Mouse (Mus musculus): ENCODE data around the gene Apip.

The Apip gene

DNA sequence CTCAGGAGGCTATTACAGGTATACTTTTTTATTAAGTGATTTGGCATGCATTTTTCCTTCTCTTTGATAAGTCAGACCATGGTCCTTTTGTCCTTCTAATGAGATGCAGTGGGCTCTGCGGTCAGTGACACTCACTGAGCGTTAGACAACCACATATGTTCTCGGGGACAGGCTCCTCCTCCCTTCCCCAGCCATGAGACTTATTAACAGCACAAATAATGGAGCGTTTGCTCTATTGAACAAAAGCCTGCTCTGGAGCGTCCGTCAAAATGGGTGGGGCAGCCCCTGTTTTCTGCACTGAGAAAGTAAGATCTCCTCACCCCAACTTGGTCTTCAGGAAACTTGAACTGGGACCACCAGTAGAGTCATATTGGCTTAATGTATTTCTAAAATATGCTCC, 16.0 kb downstream of the Apip start:
- no peak for DNase-seq (ENCODE audit: low read depth, low spot score)

DNA sequence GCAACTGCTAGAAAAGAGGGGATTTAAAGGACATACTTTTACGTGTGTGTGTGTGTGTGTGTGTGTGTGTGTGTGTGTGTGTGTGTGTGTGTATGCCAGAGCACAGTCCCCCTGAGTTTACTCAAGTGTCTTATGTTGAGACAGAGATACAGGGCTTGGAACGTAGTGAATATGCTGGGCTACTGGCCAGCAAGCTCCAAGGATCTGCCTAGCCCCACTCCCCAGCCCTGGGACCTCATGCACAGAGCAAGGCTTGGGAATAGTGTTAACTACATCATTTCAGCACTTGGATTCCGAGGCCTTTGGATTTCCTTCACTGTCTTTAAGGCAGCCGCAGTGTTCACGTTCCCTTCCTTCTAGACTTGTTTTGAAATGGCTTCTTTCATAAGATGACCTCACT, 29.1 kb downstream of the Apip start:
- DNase-seq (ENCODE audit: low read depth, low spot score): no peak

DNA sequence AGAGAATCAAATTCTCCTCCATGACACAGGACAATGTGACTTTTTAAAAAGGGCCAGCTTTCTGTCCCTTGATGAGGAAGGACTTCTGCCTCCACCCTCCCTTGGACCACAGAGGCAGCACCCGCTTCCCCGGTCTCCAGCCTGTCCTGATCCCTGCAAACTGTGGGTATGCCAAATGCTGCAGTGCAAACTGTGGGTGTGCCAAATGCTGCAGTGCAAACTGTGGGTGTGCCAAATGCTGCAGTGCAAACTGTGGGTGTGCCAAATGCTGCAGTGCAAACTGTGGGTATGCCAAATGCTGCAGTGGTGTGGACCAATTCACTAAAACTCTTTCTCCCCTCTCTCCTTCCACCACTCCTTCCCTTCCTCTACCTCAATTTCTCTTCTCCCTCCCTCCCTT, 32.7 kb downstream of the Apip start:
- no peak for DNase-seq (ENCODE audit: low read depth, low spot score)

DNA sequence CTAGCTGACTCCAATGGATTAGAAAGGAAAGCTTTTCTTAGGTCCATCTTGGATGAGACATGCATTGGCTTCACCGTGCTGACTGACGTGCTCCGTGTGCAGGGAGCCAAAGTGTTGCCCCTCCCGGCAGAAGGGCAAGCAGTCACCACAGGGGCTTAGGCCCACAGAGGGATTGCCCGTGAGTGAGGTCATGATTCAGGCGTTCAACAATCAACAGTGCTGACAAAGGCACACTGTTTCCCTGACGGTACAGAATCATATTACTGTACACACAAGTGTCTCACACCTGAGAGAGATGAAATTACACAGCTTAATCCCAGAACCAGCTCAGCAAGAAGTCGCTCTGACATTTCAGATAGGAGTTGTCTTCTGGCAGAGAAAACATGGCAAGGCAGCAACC, 38.2 kb downstream of the Apip start:
- DNase-seq (ENCODE audit: low read depth, low spot score): no peak

DNA sequence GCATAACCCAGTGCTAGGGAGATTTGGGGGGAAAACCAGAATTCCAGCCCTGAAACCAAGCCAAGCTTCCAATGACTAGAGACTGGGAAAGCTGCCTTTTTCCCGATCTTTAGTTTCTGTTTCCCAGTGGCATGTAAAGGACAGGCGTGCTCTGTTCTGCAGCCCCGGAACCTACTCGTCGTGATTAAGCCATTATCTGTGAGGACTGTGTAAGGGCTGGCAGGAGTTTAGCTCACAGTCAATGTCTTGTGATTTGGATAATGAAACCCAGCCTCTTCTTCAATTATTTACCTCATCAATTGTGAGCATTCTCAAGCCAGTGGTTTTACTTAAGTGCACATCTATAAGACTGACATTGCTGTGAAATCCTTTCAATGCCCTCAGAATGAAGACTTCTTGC, 43.7 kb downstream of the Apip start:
- DNase-seq (ENCODE audit: low read depth, low spot score): no peak

DNA sequence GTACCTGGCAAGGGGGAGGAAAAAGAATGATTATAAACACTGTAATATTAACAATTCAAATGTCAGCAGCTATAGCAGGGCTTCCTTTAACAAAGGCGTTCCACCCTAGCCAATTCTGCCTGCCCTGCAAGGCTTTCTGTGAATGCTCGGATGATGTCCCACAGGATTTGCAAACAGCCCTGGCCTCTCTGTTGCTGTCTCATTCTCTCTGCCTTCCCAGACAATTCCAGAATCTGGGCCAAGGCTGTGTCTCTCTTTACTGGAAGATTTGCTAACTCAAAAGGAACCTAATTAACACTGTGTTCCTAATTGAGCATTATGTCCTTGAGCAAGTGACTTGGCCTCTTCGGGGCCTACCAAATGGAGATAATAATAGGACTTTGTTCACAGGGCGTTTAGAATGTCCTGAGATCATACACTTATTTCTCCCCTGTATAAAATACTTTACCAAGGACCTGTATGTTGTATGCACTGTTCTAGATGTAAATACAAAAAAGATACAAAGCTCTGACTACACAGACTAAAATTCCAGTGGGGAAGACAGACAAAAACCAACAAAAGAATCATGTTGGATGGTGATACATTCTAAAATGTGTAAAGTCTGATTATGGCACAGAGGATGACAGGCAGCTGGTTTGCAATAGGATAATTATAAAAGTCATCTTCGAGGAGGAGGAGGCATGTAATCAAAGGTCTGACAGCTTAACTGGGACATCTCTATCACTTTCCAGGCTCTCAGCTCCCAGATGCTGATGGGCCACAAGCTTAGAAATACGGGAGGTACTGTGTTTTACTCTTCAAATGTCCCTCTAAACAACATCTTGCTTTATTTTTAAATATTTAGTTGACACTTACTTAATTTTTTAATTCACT, 45.1 kb downstream of the Apip start:
- DNase-seq (ENCODE audit: low read depth, low spot score): no peak

DNA sequence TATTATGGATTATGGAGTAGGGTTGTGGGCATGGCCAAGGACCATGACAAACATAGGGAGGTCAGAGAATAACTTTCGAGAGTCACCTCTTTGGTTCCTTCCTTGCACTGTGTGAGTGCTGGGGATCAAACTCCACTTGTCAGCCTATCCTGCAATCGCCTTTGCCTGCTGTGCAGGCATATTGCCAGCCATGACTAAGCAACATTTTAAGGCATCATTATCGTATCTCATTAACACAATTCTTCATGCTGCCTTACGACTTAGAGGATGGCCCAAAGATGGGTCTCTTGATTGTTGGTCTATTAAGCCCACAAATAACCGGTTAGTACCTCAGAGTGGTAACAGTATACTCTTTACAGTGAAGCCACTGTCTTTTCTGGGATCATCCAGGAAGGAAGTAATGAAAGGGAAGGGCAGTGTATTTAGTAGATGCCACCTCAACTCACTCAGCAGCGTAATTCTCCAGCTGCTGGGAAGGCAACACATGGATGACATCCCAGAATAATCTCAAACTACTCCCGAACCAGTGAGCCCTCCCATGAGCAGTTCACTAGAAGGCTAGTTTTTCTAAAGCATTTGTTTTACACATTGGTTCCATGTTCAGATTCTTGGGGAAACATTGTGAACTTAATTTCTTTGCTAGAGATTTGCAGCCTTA, 45.9 kb downstream of the Apip start:
- no peak for DNase-seq (ENCODE audit: low read depth, low spot score)

DNA sequence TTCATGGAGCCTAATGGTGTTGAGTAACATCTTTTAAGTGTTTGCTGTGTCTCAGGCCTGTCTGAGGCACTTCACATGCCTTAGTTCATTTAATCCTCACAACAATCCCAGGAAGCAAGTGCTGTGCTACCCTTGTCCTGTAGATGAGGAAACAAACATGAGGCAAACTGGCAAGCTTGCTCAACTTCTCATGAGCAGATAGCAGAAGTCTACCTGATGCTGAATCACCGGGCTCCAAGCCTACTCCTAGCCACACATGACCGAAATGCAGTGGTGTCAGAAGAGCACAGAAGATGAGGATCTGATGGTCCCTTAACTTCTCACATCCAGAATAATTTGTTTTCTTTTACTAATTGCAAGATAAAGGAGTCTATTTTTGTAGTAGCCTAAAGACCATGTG, 56.2 kb downstream of the Apip start:
- DNase-seq (ENCODE audit: low read depth, low spot score): no peak

DNA sequence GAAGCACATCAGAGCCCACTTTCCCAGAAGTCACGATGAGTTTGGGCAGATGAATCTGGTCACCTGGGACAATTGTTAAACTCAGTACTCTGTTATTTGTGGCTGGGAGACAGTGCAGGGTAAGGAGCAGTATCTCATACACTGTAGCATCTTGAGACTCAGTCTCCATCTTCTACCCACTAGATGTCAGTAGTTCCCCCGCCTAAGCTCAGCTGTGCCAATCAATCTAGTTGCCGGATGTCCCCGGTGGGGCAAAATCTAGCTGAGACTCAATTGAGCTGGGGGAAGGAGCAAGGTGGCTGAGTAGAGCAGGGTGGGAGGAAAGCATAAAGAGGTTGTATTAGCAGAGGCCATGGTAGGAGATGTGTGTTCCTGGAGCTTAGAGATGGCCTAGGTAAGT, 57.7 kb downstream of the Apip start:
- peak; percentile 48 for DNase-seq (ENCODE audit: low read depth, low spot score)

DNA sequence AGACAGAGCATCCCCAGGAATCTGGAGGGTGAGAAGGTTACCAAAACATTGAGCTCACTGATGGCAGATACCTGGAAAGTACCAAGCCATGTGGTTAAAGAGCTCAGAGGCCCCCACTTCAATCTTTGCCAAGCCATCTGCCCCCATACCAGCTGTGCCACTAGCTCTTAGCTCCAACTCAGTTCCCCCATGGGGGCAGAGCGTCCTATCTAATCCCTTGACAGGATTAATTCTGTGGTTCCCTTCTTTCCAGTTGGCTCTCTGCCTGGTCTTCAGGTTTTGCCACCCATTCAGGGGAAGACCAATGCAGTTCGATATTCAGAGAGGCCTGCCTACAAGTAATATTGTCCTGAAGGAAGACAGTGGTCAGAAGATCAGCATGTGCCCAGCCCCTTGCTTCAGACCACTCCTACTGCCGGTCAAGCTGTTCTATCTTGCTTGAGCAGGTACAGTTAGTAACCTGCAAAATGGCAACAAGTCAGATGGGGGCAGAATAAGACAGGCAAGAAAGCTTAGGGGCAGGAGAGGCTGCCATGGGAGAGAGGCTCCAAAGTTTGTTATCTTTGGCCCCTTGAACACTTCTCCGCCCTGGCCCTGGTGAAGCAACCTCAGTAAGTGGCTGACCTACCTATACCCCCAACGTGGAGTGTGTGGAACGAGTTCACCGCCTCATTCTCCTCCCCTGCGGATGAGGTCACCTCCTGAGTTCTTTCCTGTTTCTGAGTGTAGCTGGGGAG, 65.2 kb downstream of the Apip start:
- no peak for DNase-seq (ENCODE audit: low read depth, low spot score)
